Mouse (Mus musculus): ENCODE data around the gene Il17rb. TPM values are rescaled to one million over a fixed set of nuclear protein-coding genes. Genes with fewer than 3 reads are reported as not detected.

Gene Il17rb
- polyA plus RNA-seq, 1 experiment from 2014 or later, result 0.94 TPM

- Histone ChIP-seq H3K4me2 (ENCODE audit: low read length) (no peak overlapping the region), H3K9me3 (replicated peaks; ENCODE audit: control insufficient read depth, low read length) (no peaks in the 10 kb centered on the region), H3K27ac (ENCODE audit: low read depth, low read length) (no peak overlapping the region), H3K36me3 (ENCODE audit: control insufficient read depth, insufficient read depth, low read length) (peaks cover 38% of the 10 kb centered on the region), H3K4me3 (ENCODE audit: low read depth, low read length) (no peak overlapping the region), H3K9ac (ENCODE audit: low read length) (no peak overlapping the region), H3K27me3 (replicated peaks; ENCODE audit: control insufficient read depth, insufficient read depth, low read length) (no peaks in the 10 kb centered on the region), H3K4me1 (ENCODE audit: control insufficient read depth, insufficient read depth, low read length) (no peaks in the 10 kb centered on the region)
- WGBS, result 92% methylated on average over 3 of the region's 3 CpGs
- no peak for DNase-seq (ENCODE audit: low spot score)
- no peak for ATAC-seq
Observed at GRCm38 (mm10) chr14:29999475-29999811, 9.3 kb downstream of the Il17rb start.

GRCm38 (mm10) chr14:29998747-29999474, 9.8 kb downstream of the Il17rb start:
- no peak overlapping the region for H3K4me2 ChIP-seq (ENCODE audit: low read length)
- peak; percentile 46; the same call in 1 of the 2 replicates for ATAC-seq

GRCm38 (mm10) chr14:29997345-29997744, 11.4 kb downstream of the Il17rb start:
- Histone ChIP-seq H3K4me2 (ENCODE audit: low read length) (no peak overlapping the region), H3K4me3 (ENCODE audit: low read depth, low read length) (no peak overlapping the region), H3K9me3 (replicated peaks; ENCODE audit: control insufficient read depth, low read length) (no peaks in the 10 kb centered on the region), H3K27me3 (replicated peaks; ENCODE audit: control insufficient read depth, insufficient read depth, low read length) (no peaks in the 10 kb centered on the region), H3K36me3 (ENCODE audit: control insufficient read depth, insufficient read depth, low read length) (peaks cover 59% of the 10 kb centered on the region), H3K27ac (ENCODE audit: low read depth, low read length) (no peak overlapping the region), H3K9ac (ENCODE audit: low read length) (no peak overlapping the region), H3K4me1 (ENCODE audit: control insufficient read depth, insufficient read depth, low read length) (no peaks in the 10 kb centered on the region)
- DNase-seq (ENCODE audit: low spot score), result no peak
- ATAC-seq, result no peak

More at GRCm38 (mm10) chr14:29998747-29999474, 9.8 kb downstream of the Il17rb start:
- Histone ChIP-seq H3K4me1 (ENCODE audit: control insufficient read depth, insufficient read depth, low read length) (no peaks in the 10 kb centered on the region), H3K36me3 (ENCODE audit: control insufficient read depth, insufficient read depth, low read length) (peaks cover 43% of the 10 kb centered on the region), H3K9ac (ENCODE audit: low read length) (no peak overlapping the region), H3K9me3 (replicated peaks; ENCODE audit: control insufficient read depth, low read length) (no peaks in the 10 kb centered on the region), H3K27ac (ENCODE audit: low read depth, low read length) (no peak overlapping the region), H3K27me3 (replicated peaks; ENCODE audit: control insufficient read depth, insufficient read depth, low read length) (no peaks in the 10 kb centered on the region), H3K4me3 (ENCODE audit: low read depth, low read length) (no peak overlapping the region)
- no peak for DNase-seq (ENCODE audit: low spot score)
- 66% methylated on average over 13 of the region's 13 CpGs for WGBS

- no peak for ATAC-seq
- Histone ChIP-seq H3K4me2 (ENCODE audit: low read length) (no peak overlapping the region), H3K9me3 (replicated peaks; ENCODE audit: control insufficient read depth, low read length) (no peaks in the 10 kb centered on the region), H3K9ac (ENCODE audit: low read length) (no peak overlapping the region), H3K4me3 (ENCODE audit: low read depth, low read length) (no peak overlapping the region), H3K27me3 (replicated peaks; ENCODE audit: control insufficient read depth, insufficient read depth, low read length) (no peaks in the 10 kb centered on the region), H3K36me3 (ENCODE audit: control insufficient read depth, insufficient read depth, low read length) (peaks cover 70% of the 10 kb centered on the region), H3K27ac (ENCODE audit: low read depth, low read length) (no peak overlapping the region), H3K4me1 (ENCODE audit: control insufficient read depth, insufficient read depth, low read length) (no peaks in the 10 kb centered on the region)
- WGBS, result 93% methylated on average over 11 of the region's 11 CpGs
- DNase-seq (ENCODE audit: low spot score), result no peak
Observed at GRCm38 (mm10) chr14:29996000-29996751, 12.5 kb downstream of the Il17rb start.

GRCm38 (mm10) chr14:29994976-29995375, 13.7 kb downstream of the Il17rb start:
- no peak overlapping the region for H3K27ac ChIP-seq (ENCODE audit: low read depth, low read length)
- H3K4me2 ChIP-seq (ENCODE audit: low read length), result no peak overlapping the region
- H3K4me1 ChIP-seq (ENCODE audit: control insufficient read depth, insufficient read depth, low read length), result no peaks in the 10 kb centered on the region
- DNase-seq (ENCODE audit: low spot score) (no peak), ATAC-seq (no peak)
- H3K9me3 ChIP-seq (replicated peaks; ENCODE audit: control insufficient read depth, low read length), result no peaks in the 10 kb centered on the region
- H3K36me3 ChIP-seq (ENCODE audit: control insufficient read depth, insufficient read depth, low read length), result peaks cover 82% of the 10 kb centered on the region
- H3K9ac ChIP-seq (ENCODE audit: low read length), result no peak overlapping the region
- WGBS, result 94% methylated on average over 4 of the region's 4 CpGs
- no peak overlapping the region for H3K4me3 ChIP-seq (ENCODE audit: low read depth, low read length)
- no peaks in the 10 kb centered on the region for H3K27me3 ChIP-seq (replicated peaks; ENCODE audit: control insufficient read depth, insufficient read depth, low read length)

GRCm38 (mm10) chr14:29988337-29988736, 20.4 kb downstream of the Il17rb start:
- Histone ChIP-seq H3K4me1 (ENCODE audit: control insufficient read depth, insufficient read depth, low read length) (no peaks in the 10 kb centered on the region), H3K27ac (ENCODE audit: low read depth, low read length) (no peak overlapping the region), H3K4me3 (ENCODE audit: low read depth, low read length) (no peak overlapping the region), H3K27me3 (replicated peaks; ENCODE audit: control insufficient read depth, insufficient read depth, low read length) (no peaks in the 10 kb centered on the region), H3K9me3 (replicated peaks; ENCODE audit: control insufficient read depth, low read length) (no peaks in the 10 kb centered on the region), H3K4me2 (ENCODE audit: low read length) (no peak overlapping the region), H3K9ac (ENCODE audit: low read length) (no peak overlapping the region), H3K36me3 (ENCODE audit: control insufficient read depth, insufficient read depth, low read length) (peaks cover 100% of the 10 kb centered on the region)
- no peak for DNase-seq (ENCODE audit: low spot score)
- 95% methylated on average over 4 of the region's 4 CpGs for WGBS
- no peak for ATAC-seq

- WGBS, result 93% methylated on average over 9 of the region's 9 CpGs
- DNase-seq (ENCODE audit: low spot score) (no peak), ATAC-seq (no peak)
- Histone ChIP-seq H3K4me1 (ENCODE audit: control insufficient read depth, insufficient read depth, low read length) (no peaks in the 10 kb centered on the region), H3K36me3 (ENCODE audit: control insufficient read depth, insufficient read depth, low read length) (peaks cover 100% of the 10 kb centered on the region), H3K4me3 (ENCODE audit: low read depth, low read length) (no peak overlapping the region), H3K4me2 (ENCODE audit: low read length) (no peak overlapping the region), H3K27me3 (replicated peaks; ENCODE audit: control insufficient read depth, insufficient read depth, low read length) (no peaks in the 10 kb centered on the region), H3K9me3 (replicated peaks; ENCODE audit: control insufficient read depth, low read length) (no peaks in the 10 kb centered on the region), H3K27ac (ENCODE audit: low read depth, low read length) (no peak overlapping the region), H3K9ac (ENCODE audit: low read length) (no peak overlapping the region)
Observed at GRCm38 (mm10) chr14:29987739-29988138, 21.0 kb downstream of the Il17rb start.

GRCm38 (mm10) chr14:29987276-29987675, 21.4 kb downstream of the Il17rb start:
- Histone ChIP-seq H3K9ac (ENCODE audit: low read length) (no peak overlapping the region), H3K4me1 (ENCODE audit: control insufficient read depth, insufficient read depth, low read length) (no peaks in the 10 kb centered on the region), H3K9me3 (replicated peaks; ENCODE audit: control insufficient read depth, low read length) (no peaks in the 10 kb centered on the region), H3K27ac (ENCODE audit: low read depth, low read length) (no peak overlapping the region), H3K4me2 (ENCODE audit: low read length) (no peak overlapping the region), H3K4me3 (ENCODE audit: low read depth, low read length) (no peak overlapping the region), H3K36me3 (ENCODE audit: control insufficient read depth, insufficient read depth, low read length) (peaks cover 100% of the 10 kb centered on the region), H3K27me3 (replicated peaks; ENCODE audit: control insufficient read depth, insufficient read depth, low read length) (no peaks in the 10 kb centered on the region)
- ATAC-seq (no peak), DNase-seq (ENCODE audit: low spot score) (no peak)
- WGBS, result 96% methylated on average over 6 of the region's 6 CpGs

GRCm38 (mm10) chr14:29986096-29986495, 22.6 kb downstream of the Il17rb start:
- Histone ChIP-seq H3K9ac (ENCODE audit: low read length) (no peak overlapping the region), H3K36me3 (ENCODE audit: control insufficient read depth, insufficient read depth, low read length) (peaks cover 100% of the 10 kb centered on the region)
- WGBS, result 95% methylated on average over 4 of the region's 4 CpGs

More at GRCm38 (mm10) chr14:29986096-29986495, 22.6 kb downstream of the Il17rb start:
- Histone ChIP-seq H3K4me2 (ENCODE audit: low read length) (no peak overlapping the region), H3K4me3 (ENCODE audit: low read depth, low read length) (no peak overlapping the region), H3K4me1 (ENCODE audit: control insufficient read depth, insufficient read depth, low read length) (no peaks in the 10 kb centered on the region), H3K9me3 (replicated peaks; ENCODE audit: control insufficient read depth, low read length) (no peaks in the 10 kb centered on the region), H3K27me3 (replicated peaks; ENCODE audit: control insufficient read depth, insufficient read depth, low read length) (no peaks in the 10 kb centered on the region), H3K27ac (ENCODE audit: low read depth, low read length) (no peak overlapping the region)
- ATAC-seq, result no peak
- DNase-seq (ENCODE audit: low spot score), result no peak
